Mouse (Mus musculus) cortical plate, adult 2 months (tissue): ENCODE measurements at regions not wholly inside any gene's neighbourhood (a gene's known extent, or its start where the extent isn't known, plus 50 kb on each side); places are given as distances from the start of the nearest gene placed in this dataset.
A peak's percentile ranks its signal among the peaks of the same experiment; 100 is the strongest.

ENCODE experiments used
- H3K27ac ChIP-seq: fragments of 200-500 bp; 2 replicates; pipeline ENCODE4 v1.5.1; 2012; ENCODE audit warnings: low read length, control low read depth, inconsistent platforms; ENCODE audit not compliant: insufficient read depth
- H3K4me1 ChIP-seq: fragments of 200-500 bp; 2 replicates; pipeline ENCODE4 v1.6.1; 2011; ENCODE audit warnings: low read length; ENCODE audit not compliant: control insufficient read depth, insufficient read depth
- H3K4me3 ChIP-seq: fragments of 200-500 bp; 2 replicates; pipeline ENCODE4 v1.5.1; 2011; ENCODE audit warnings: mild to moderate bottlenecking, low read length, control low read depth; ENCODE audit not compliant: insufficient read depth
- CTCF ChIP-seq: fragments of 200-500 bp; IDR thresholded peaks from 2 replicates; pipeline ENCODE4 v1.5.1; 2011; ENCODE audit warnings: mild to moderate bottlenecking, control low read depth, low read length; ENCODE audit not compliant: insufficient read depth; ENCODE audit errors: extremely low read depth
- POLR2A ChIP-seq: fragments of 200-500 bp; IDR thresholded peaks from 2 replicates; pipeline ENCODE4 v1.6.1; 2011; ENCODE audit warnings: mild to moderate bottlenecking, low read length, control low read depth; ENCODE audit not compliant: insufficient read depth; ENCODE audit errors: extremely low read depth

DNA sequence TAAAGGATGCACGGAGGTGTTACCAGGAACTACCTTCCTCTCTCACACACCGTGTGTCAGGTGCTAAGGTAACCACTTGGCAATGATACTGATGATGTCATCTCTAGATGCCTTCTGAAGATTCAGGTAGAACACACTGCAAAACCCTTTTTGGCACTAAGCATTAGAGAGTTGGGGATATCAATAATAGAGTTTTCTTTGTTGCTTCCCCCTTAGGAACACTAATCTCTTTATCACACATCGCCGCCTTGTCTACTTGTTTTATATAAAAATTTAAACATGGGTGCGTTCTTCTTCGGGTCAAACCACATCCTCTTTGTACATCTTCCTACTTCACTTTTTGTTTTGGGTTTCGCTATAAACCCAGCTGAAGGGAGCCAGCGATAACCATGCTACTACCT, 346.4 kb downstream of the Cog6 start:
- no peak for TF ChIP-seq POLR2A
- TF ChIP-seq CTCF, result no peak
- no peak overlapping the region for H3K4me3 ChIP-seq
- H3K4me1 ChIP-seq, result peaks cover 2% of the 10 kb centered on the region
- no peak overlapping the region for H3K27ac ChIP-seq

DNA sequence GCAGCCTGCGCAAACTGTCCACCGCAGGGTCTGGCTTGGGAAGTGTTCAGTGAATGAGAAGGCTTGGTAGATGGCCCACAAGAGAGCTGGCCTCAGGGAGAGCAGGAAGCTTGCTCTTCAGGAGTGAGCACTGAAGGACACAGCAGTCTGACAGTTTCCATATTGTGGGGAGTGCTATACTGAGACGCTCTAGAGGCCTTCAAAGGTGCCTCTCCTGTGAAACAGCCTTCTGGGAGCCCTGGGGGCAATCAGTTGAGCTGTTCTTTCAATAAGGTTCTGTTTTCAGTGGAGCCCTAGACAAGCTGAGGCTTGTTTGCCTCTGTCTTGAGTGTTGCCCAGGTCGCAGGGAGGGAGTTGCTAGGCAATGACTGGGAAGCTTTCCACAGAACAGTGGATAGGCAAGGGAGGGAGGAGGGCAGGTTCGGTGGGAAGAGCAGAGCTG, 353.9 kb downstream of the Cog6 start:
- Histone ChIP-seq H3K4me1 (peaks cover 1% of the 10 kb centered on the region; the same call in 1 of the 2 replicates), H3K4me3 (no peak overlapping the region), H3K27ac (peak overlapping the region; percentile 18; the same call in 1 of the 2 replicates)
- no peak for TF ChIP-seq POLR2A
- TF ChIP-seq CTCF, result no peak

GRCm38 (mm10) chr3:52662164-52662908, 354.7 kb downstream of the Cog6 start:
- Histone ChIP-seq H3K27ac (no peak overlapping the region), H3K4me1 (no peaks in the 10 kb centered on the region), H3K4me3 (no peak overlapping the region)
- no peak for TF ChIP-seq POLR2A
- TF ChIP-seq CTCF, result no peak

DNA sequence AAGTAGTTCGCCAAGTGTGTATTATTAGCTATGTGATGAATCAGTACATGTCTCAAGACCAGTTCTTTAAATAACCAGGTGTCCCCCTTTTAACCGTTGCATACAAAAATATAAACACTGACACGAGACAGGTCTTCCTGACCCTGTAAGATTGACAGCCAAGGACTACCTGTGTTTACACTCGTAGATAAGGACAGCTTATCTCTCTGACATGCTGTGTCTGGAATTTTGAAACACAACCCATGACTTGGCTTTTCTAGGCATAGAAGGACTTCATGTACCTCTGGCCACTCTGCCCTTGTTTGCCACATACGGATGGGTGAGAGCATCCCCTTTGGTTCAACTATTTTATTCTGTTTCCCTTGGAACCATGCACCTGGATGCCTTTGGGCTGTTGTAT, 364.0 kb downstream of the Cog6 start:
- no peak overlapping the region for H3K27ac ChIP-seq
- H3K4me1 ChIP-seq, result no peaks in the 10 kb centered on the region
- no peak for TF ChIP-seq CTCF
- no peak for TF ChIP-seq POLR2A
- H3K4me3 ChIP-seq, result no peak overlapping the region

GRCm38 (mm10) chr3:52652476-52652870, 364.6 kb downstream of the Cog6 start:
- Histone ChIP-seq H3K4me1 (no peaks in the 10 kb centered on the region), H3K4me3 (no peak overlapping the region), H3K27ac (no peak overlapping the region)
- no peak for TF ChIP-seq CTCF
- TF ChIP-seq POLR2A, result no peak

DNA sequence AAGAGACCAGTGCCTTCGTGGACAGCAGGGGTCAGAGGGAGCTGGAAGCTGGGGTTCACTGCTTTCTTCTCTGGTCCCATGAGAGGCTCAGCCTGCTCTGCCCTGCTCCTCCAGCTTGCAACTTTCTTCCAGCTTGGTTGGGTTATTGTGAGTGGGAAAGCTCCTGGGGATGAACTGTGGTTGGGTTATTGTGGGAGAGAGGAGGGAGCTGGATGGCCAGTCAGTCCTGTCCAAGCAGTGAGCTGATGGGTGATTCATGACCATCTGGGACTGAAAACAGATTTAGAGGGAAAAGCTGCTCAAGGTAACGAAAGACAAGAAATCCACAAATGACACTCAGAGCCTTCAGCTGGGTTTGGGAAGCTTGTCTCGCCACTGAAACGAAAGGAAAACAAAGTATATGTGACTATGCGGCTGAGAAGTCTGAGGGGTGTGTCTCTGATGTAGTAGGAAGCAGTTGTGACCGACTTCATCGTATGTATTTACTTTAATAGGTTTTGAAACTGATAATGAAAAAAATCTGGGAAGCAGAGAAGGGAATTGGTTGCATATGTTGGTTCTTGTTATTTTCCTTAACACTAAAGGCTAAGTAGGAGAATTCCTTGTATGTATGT, 365.1 kb downstream of the Cog6 start:
- no peaks in the 10 kb centered on the region for H3K4me1 ChIP-seq
- H3K4me3 ChIP-seq, result no peak overlapping the region
- TF ChIP-seq CTCF (no peak), POLR2A (no peak)
- H3K27ac ChIP-seq, result no peak overlapping the region

GRCm38 (mm10) chr3:52650071-52650470, 367.0 kb downstream of the Cog6 start:
- Histone ChIP-seq H3K4me1 (no peaks in the 10 kb centered on the region), H3K4me3 (no peak overlapping the region), H3K27ac (no peak overlapping the region)
- TF ChIP-seq CTCF, result no peak
- TF ChIP-seq POLR2A, result no peak

- Histone ChIP-seq H3K4me3 (no peak overlapping the region), H3K4me1 (no peaks in the 10 kb centered on the region), H3K27ac (no peak overlapping the region)
- no peak for TF ChIP-seq POLR2A
- TF ChIP-seq CTCF, result no peak
Measured at GRCm38 (mm10) chr3:52648836-52649500, 368.1 kb downstream of the Cog6 start.

- no peak for TF ChIP-seq POLR2A
- no peak for TF ChIP-seq CTCF
Measured at GRCm38 (mm10) chr3:52647900-52648299, 369.1 kb downstream of the Cog6 start.

More at GRCm38 (mm10) chr3:52647900-52648299, 369.1 kb downstream of the Cog6 start:
- H3K4me3 ChIP-seq, result no peak overlapping the region
- no peak overlapping the region for H3K27ac ChIP-seq
- no peaks in the 10 kb centered on the region for H3K4me1 ChIP-seq
